Mouse (Mus musculus): ENCODE data around the gene Arhgef7. TPM values are rescaled to one million over a fixed set of nuclear protein-coding genes. Genes with fewer than 3 reads are reported as not detected.
"Not testable (repeated sequence)": the region's sequence is repeated elsewhere in the genome, so short reads cannot be mapped to it uniquely, and the experiment has no call there.

Arhgef7 gene
- total RNA-seq, 1 experiment: 33.0 TPM

DNA sequence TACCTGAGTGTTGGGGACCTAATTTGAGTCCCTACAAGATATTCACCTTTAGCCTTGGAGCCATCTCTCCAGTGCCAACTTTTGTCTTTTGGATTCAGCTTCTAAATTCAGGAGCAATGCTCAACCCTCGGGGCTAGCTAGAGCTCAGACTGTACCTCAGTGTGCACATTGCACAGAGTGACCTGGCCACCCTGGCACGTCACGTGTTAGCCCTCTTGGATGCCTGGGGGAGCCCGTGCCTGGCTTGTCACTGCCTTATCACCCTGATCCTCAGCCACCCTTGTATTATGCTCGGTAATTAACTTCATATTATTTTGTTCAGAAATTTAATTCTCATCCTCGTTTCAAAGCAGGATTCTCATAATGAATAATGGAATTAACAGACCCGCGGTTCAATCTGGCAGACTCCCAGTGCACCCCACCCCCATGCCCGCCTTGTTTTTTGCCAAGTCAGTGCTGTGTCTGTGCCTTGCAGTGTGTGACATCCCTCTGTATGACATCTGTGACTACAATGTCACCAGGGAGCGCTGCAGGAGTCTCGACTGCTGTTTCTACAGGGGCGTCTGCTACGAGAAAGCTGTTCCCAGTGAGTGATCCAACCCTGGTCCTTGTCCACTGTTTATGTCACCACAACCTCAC is 116.3 kb downstream of the Arhgef7 start:
- H3K4me1 ChIP-seq (ENCODE audit: control insufficient read depth in 2 of 2, insufficient read depth in 2 of 2, low read length in 2 of 2, poor library complexity in 1 of 2): no peaks in the 10 kb centered on the region
- H3K27ac ChIP-seq (ENCODE audit: insufficient read depth, low read depth, low read length, poor library complexity, severe bottlenecking): no peak overlapping the region
- H3K36me3 ChIP-seq (ENCODE audit: control insufficient read depth, insufficient read depth, low read length, poor library complexity, severe bottlenecking): no peaks in the 10 kb centered on the region
- in situ Hi-C loops (cut with MboI; ENCODE audit: low sequenced_read_pairs in 2 of 2, unreplicated experiment in 2 of 2): no loop called here
- H3K4me3 ChIP-seq (ENCODE audit: insufficient read depth in 1 of 2, low read depth in 1 of 2, low read length in 2 of 2, poor library complexity in 1 of 2, severe bottlenecking in 1 of 2): no peak overlapping the region
- H3K9ac ChIP-seq (ENCODE audit: insufficient read depth, low read depth, low read length, poor library complexity, severe bottlenecking): no peak overlapping the region
- TF ChIP-seq ZC3H11A (IDR thresholded peaks at IDR 0.05; ENCODE audit: borderline replicate concordance, low read depth, low read length) (no peak), ZNF384 (IDR thresholded peaks at IDR 0.05; ENCODE audit: low read depth, low read length) (no peak), HCFC1 (IDR thresholded peaks at IDR 0.05; ENCODE audit: borderline replicate concordance, insufficient read depth, low read length) (no peak), MAFK (IDR thresholded peaks at IDR 0.05; ENCODE audit: insufficient read depth, low read depth, low read length) (no peak)
- H3K9me3 ChIP-seq (ENCODE audit: control insufficient read depth, insufficient read depth, low read depth, low read length): no peaks in the 10 kb centered on the region
- no peak for DNase-seq (ENCODE audit: low read depth, low spot score)

DNA sequence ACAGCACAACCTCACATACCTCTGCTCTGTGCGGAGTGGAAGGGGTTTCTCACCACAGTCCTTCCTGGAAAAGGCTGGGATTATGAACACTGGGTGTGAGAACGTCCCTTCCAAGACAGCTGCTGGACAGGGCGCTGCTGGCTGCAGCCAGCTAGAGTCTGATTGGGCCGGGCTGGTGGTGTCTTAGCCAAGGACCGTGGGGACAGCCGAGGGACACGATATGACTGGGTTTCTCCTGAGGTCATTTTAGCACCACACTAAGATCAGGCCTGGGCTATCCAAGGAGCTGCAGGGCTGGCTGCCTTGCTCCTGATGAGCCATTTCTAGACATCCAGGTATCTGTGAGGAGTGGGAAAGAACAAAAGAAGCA is 116.8 kb downstream of the Arhgef7 start:
- Histone ChIP-seq H3K4me1 (ENCODE audit: control insufficient read depth in 2 of 2, insufficient read depth in 2 of 2, low read length in 2 of 2, poor library complexity in 1 of 2) (no peaks in the 10 kb centered on the region), H3K9ac (ENCODE audit: insufficient read depth, low read depth, low read length, poor library complexity, severe bottlenecking) (no peak overlapping the region), H3K4me3 (ENCODE audit: insufficient read depth in 1 of 2, low read depth in 1 of 2, low read length in 2 of 2, poor library complexity in 1 of 2, severe bottlenecking in 1 of 2) (no peak overlapping the region), H3K9me3 (ENCODE audit: control insufficient read depth, insufficient read depth, low read depth, low read length) (no peaks in the 10 kb centered on the region), H3K36me3 (ENCODE audit: control insufficient read depth, insufficient read depth, low read length, poor library complexity, severe bottlenecking) (no peaks in the 10 kb centered on the region), H3K27ac (ENCODE audit: insufficient read depth, low read depth, low read length, poor library complexity, severe bottlenecking) (no peak overlapping the region)
- TF ChIP-seq MAFK (IDR thresholded peaks at IDR 0.05; ENCODE audit: insufficient read depth, low read depth, low read length): no peak
- no peak for TF ChIP-seq ZC3H11A (IDR thresholded peaks at IDR 0.05; ENCODE audit: borderline replicate concordance, low read depth, low read length)
- no peak for TF ChIP-seq CHD2 (IDR thresholded peaks at IDR 0.05; ENCODE audit: low read depth, low read length)
- no peak for TF ChIP-seq ZNF384 (IDR thresholded peaks at IDR 0.05; ENCODE audit: low read depth, low read length)
- TF ChIP-seq HCFC1 (IDR thresholded peaks at IDR 0.05; ENCODE audit: borderline replicate concordance, insufficient read depth, low read length): no peak
- in situ Hi-C loops (cut with MboI; ENCODE audit: low sequenced_read_pairs in 2 of 2, unreplicated experiment in 2 of 2): no loop called here
- no peak for DNase-seq (ENCODE audit: low read depth, low spot score)

DNA sequence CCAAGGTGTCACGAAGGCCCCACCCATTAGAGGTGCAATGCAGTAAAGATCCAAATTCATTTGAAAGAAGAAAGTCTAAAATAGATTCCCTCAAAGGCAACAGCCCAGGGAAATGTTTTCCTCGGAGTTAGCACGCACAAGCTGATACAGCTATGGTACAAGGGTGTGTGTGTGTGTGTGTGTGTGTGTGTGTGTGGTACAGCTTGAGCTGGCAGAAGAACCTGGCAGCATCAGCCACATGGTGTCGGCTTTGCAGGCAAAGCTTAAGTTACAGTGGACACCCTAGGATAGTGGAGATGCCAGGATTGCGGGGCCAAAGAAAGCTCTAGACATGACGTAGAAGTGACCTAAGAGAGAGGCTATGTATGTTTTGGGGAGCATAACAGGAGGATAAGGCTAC is 119.3 kb downstream of the Arhgef7 start:
- Histone ChIP-seq H3K27ac (ENCODE audit: insufficient read depth, low read depth, low read length, poor library complexity, severe bottlenecking) (no peak overlapping the region), H3K4me3 (ENCODE audit: insufficient read depth in 1 of 2, low read depth in 1 of 2, low read length in 2 of 2, poor library complexity in 1 of 2, severe bottlenecking in 1 of 2) (no peak overlapping the region), H3K9ac (ENCODE audit: insufficient read depth, low read depth, low read length, poor library complexity, severe bottlenecking) (no peak overlapping the region), H3K36me3 (ENCODE audit: control insufficient read depth, insufficient read depth, low read length, poor library complexity, severe bottlenecking) (no peaks in the 10 kb centered on the region), H3K9me3 (ENCODE audit: control insufficient read depth, insufficient read depth, low read depth, low read length) (no peaks in the 10 kb centered on the region), H3K4me1 (ENCODE audit: control insufficient read depth in 2 of 2, insufficient read depth in 2 of 2, low read length in 2 of 2, poor library complexity in 1 of 2) (no peaks in the 10 kb centered on the region)
- no peak for DNase-seq (ENCODE audit: low read depth, low spot score)
- in situ Hi-C loops (cut with MboI; ENCODE audit: low sequenced_read_pairs in 2 of 2, unreplicated experiment in 2 of 2): no loop called here
- TF ChIP-seq HCFC1 (IDR thresholded peaks at IDR 0.05; ENCODE audit: borderline replicate concordance, insufficient read depth, low read length) (no peak), MAFK (IDR thresholded peaks at IDR 0.05; ENCODE audit: insufficient read depth, low read depth, low read length) (no peak), CHD2 (IDR thresholded peaks at IDR 0.05; ENCODE audit: low read depth, low read length) (no peak), ZC3H11A (IDR thresholded peaks at IDR 0.05; ENCODE audit: borderline replicate concordance, low read depth, low read length) (no peak), ZNF384 (IDR thresholded peaks at IDR 0.05; ENCODE audit: low read depth, low read length) (no peak)

DNA sequence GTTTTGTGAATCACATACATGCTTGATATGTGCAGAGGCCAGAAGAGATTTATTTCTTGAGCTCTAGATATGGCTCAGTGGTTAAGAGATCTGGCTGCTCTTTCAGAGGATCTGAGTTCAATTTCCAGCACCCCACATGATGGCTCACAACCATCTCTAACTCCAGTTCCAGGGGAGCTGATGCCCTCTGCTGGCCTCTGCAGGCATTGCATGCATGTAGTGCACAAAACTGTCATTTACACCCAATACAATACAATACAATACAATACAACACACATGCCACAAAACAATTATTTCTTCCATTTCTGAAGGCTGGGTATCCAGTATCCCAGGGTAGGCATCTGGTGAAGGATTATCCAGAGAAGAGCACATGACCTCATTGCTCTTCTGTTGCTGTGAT is 140.3 kb downstream of the Arhgef7 start:
- in situ Hi-C loops (cut with MboI; ENCODE audit: low sequenced_read_pairs in 2 of 2, unreplicated experiment in 2 of 2): no loop called here
- no peaks in the 10 kb centered on the region for H3K9me3 ChIP-seq (ENCODE audit: control insufficient read depth, insufficient read depth, low read depth, low read length)
- H3K4me3 ChIP-seq (ENCODE audit: insufficient read depth in 1 of 2, low read depth in 1 of 2, low read length in 2 of 2, poor library complexity in 1 of 2, severe bottlenecking in 1 of 2): no peak overlapping the region
- no peaks in the 10 kb centered on the region for H3K4me1 ChIP-seq (ENCODE audit: control insufficient read depth in 2 of 2, insufficient read depth in 2 of 2, low read length in 2 of 2, poor library complexity in 1 of 2)
- H3K27ac ChIP-seq (ENCODE audit: insufficient read depth, low read depth, low read length, poor library complexity, severe bottlenecking): no peak overlapping the region
- TF ChIP-seq MAFK (IDR thresholded peaks at IDR 0.05; ENCODE audit: insufficient read depth, low read depth, low read length): no peak
- no peak for TF ChIP-seq HCFC1 (IDR thresholded peaks at IDR 0.05; ENCODE audit: borderline replicate concordance, insufficient read depth, low read length)
- no peak for TF ChIP-seq ZC3H11A (IDR thresholded peaks at IDR 0.05; ENCODE audit: borderline replicate concordance, low read depth, low read length)
- TF ChIP-seq CHD2 (IDR thresholded peaks at IDR 0.05; ENCODE audit: low read depth, low read length): no peak
- no peaks in the 10 kb centered on the region for H3K36me3 ChIP-seq (ENCODE audit: control insufficient read depth, insufficient read depth, low read length, poor library complexity, severe bottlenecking)
- DNase-seq (ENCODE audit: low read depth, low spot score): no peak
- H3K9ac ChIP-seq (ENCODE audit: insufficient read depth, low read depth, low read length, poor library complexity, severe bottlenecking): no peak overlapping the region

DNA sequence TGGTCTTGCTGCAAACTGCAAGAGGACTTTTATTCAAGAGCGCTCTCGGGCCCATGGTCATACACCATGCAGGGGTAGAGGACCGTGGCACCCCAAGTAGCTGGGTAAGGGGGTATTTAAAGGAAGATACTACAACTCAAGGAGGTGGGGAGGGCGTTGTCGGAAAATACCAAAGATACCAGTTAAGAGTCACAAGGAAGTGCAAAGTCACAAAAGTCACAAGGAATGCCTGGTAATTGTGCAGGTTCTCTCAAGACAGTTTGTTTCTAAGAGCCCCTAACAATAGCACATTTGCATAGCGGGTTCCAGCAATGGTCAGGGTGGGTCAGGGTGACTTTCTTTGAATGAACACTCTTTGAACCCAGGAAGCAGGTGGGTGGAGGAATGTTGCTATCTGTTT is 146.7 kb downstream of the Arhgef7 start:
- DNase-seq (ENCODE audit: low read depth, low spot score); H3K9ac ChIP-seq (ENCODE audit: insufficient read depth, low read depth, low read length, poor library complexity, severe bottlenecking); H3K4me1 ChIP-seq (ENCODE audit: control insufficient read depth in 2 of 2, insufficient read depth in 2 of 2, low read length in 2 of 2, poor library complexity in 1 of 2); H3K27ac ChIP-seq (ENCODE audit: insufficient read depth, low read depth, low read length, poor library complexity, severe bottlenecking); H3K4me3 ChIP-seq (ENCODE audit: insufficient read depth in 1 of 2, low read depth in 1 of 2, low read length in 2 of 2, poor library complexity in 1 of 2, severe bottlenecking in 1 of 2); H3K9me3 ChIP-seq (ENCODE audit: control insufficient read depth, insufficient read depth, low read depth, low read length); H3K36me3 ChIP-seq (ENCODE audit: control insufficient read depth, insufficient read depth, low read length, poor library complexity, severe bottlenecking); in situ Hi-C loops (cut with MboI; ENCODE audit: low sequenced_read_pairs in 2 of 2, unreplicated experiment in 2 of 2): not testable (repeated sequence)
